Mouse (Mus musculus): ENCODE results near the gene Klf15. TPM values are rescaled to one million over a fixed set of nuclear protein-coding genes. Genes with fewer than 3 reads are reported as not detected.

The Klf15 gene
- polyA plus RNA-seq (2021; fragmentation: Nextera tagmentation), result 12.6 and 25.1 TPM in 2 replicates
- long read RNA-seq, experiment 1, transcript Klf15-204 (2 exons, 2,240 nt), result minor isoform, 13 of 163 reads
- long read RNA-seq, experiment 1, transcript Klf15-201 (3 exons, 2,373 nt), result major isoform, 127 of 163 reads
- long read RNA-seq, experiment 1, partial matches to known transcripts, result 3 of 163 reads
- long read RNA-seq, experiment 1, other reads (novel, unspliced or antisense), result 20 of 163 reads
- long read RNA-seq, experiment 2, transcript Klf15-201 (3 exons, 2,373 nt), result major isoform, 11 of 16 reads
- long read RNA-seq, experiment 2, partial matches to known transcripts, result 0 of 16 reads
- long read RNA-seq, experiment 2, other reads (novel, unspliced or antisense), result 3 of 16 reads

DNA sequence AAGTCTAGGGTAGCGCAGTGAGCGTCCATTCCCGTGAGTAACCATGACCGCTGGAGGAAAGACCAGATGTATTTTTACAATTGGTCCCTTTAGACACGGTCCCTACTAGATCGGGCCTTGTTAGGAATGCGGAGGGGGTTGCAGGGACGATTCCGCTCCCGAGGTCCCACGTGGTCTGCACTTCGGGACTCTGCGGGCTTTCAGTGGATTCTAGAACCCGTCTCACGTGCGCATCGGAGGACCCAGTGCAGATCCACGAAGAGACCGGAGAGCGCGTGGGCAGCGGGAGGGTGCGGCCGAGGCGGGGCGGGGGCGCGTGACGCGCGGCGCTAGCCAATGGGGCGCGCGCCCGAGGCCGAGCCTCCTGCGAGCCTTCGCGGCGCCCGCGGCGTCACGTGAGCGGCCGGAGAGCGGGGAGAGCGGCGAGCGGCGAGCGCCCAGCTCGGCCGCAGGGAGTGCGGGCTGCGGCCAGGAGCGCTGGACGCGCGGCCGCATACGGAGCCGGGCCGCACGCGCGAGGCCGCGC is at the start of gene Klf15:
Gene Klf15, plus strand, starts transcription at position 396 of the 526 bp plus-strand sequence.

DNA sequence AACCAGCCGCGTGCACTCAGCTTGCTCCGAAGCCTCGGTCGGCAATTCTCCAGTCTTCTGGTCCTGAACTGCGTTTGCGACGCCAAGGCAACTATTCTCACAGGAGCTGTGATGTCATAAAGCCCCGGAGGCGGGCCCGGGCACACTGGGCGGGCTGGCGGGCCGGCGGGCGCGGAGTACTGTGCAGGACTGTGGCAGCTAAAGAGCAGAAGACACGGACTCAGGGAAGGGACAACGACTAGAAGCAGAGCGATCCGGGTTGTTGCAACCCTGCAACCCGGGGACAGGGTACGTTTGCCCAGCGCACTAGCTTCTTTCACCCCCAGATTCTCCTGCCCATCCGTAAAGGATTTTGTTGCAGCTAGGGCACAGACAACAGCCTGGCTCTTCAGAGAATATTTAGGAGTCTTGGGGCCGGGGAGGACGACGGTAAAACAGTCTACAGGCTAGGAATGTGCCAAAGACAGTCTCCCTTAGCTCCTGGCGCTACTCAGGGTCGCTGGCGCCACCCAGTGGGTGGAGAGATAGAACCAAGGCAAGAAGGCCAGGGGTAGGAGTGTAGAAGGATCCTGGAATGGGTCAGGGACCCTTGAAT is 33.9 kb upstream of the Klf15 start, which contains the start of gene Cfap100:
Gene Cfap100, minus strand, starts transcription at position 418 of the 595 bp plus-strand sequence.

DNA sequence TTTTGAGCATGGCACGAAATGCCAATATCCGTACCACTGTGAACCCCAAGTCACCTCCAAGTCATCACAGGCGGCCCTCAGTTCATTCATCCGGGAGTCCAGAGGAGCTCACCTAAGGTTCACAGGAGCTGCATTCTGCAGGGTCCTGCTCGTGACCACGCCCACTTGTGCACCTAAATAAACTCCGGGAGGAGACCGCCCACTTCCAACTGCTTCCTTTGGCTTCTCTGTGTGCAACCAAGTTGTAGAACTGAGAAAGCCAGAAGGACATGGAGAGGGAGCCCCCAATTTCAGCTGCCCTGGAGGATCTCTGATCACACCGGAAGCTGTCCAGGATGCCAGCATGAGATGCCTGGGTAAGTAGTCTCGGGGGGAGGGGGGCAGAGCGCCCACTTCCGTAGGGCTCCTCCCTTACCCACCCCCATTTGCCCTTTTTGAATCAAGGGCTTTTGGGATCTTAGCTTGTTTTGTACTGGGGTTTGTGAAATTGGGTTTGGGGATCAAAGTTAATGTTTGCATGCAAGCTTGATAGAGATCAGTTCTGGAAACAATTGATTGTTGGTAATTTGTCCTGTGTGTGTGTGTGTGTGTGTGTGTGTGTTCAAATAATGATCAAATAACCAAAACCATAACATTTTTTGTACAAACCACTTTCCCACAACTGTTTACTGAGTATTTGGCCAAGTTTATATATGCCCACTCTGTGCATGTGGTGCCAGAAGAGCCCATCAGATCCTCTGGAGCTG is 24.0 kb downstream of the Klf15 start, which contains the start of gene Aldh1l1:
Gene Aldh1l1, plus strand, starts transcription at position 252 of the 746 bp plus-strand sequence.

Other genes with a start within 250 kb of the Klf15 start
- not detected in 2 replicates for gene Vmn1r53, start 238.1 kb upstream of the Klf15 start, polyA plus RNA-seq (2021; fragmentation: Nextera tagmentation)
- not detected in 2 replicates for gene Vmn1r54, start 216.3 kb upstream of the Klf15 start, polyA plus RNA-seq (2021; fragmentation: Nextera tagmentation)
- not detected in 2 replicates for gene BC048671, start 161.4 kb upstream of the Klf15 start, polyA plus RNA-seq (2021; fragmentation: Nextera tagmentation)
- gene Chst13, start 137.4 kb upstream of the Klf15 start, polyA plus RNA-seq (2021; fragmentation: Nextera tagmentation), result 0.10 TPM in 1 of 2 replicates, not detected in the other
- not detected in 2 replicates for gene Uroc1, start 129.3 kb upstream of the Klf15 start, polyA plus RNA-seq (2021; fragmentation: Nextera tagmentation)
- gene Zxdc, start 93.1 kb upstream of the Klf15 start, polyA plus RNA-seq (2021; fragmentation: Nextera tagmentation), result 3.0 and 13.3 TPM in 2 replicates
- gene Cfap100, start 33.8 kb upstream of the Klf15 start, polyA plus RNA-seq (2021; fragmentation: Nextera tagmentation), result 3.5 and 4.9 TPM in 2 replicates
- 39.8 and 47.8 TPM in 2 replicates for gene Aldh1l1, start 23.9 kb downstream of the Klf15 start, polyA plus RNA-seq (2021; fragmentation: Nextera tagmentation)
- 4.1 and 4.4 TPM in 2 replicates for gene Slc41a3, start 142.1 kb downstream of the Klf15 start, polyA plus RNA-seq (2021; fragmentation: Nextera tagmentation)

Data from left cerebral cortex, adult 6 months (tissue).